Mouse (Mus musculus) lung, adult 2 months (tissue): ENCODE results near the gene Gsta3. TPM values are rescaled to one million over a fixed set of nuclear protein-coding genes. Genes with fewer than 3 reads are reported as not detected.
"Not testable (repeated sequence)": the region's sequence is repeated elsewhere in the genome, so short reads cannot be mapped to it uniquely, and the experiment has no call there.

Experiments
- DNase-seq: peaks from one replicate; pipeline ENCODE4 v3.0.0; 2022
- H3K4me1 ChIP-seq: fragments of 200-500 bp; 2 replicates; pipeline ENCODE4 v1.6.1; 2011; ENCODE audit warnings: low read length; ENCODE audit not compliant: control insufficient read depth, insufficient read depth
- H3K4me3 ChIP-seq: fragments of 200-500 bp; replicated peaks from 2 replicates; pipeline ENCODE3; 2011; ENCODE audit warnings: low read depth, mild to moderate bottlenecking, control low read depth, low read length; ENCODE audit errors: extremely low read depth
- CTCF ChIP-seq: fragments of 200-500 bp; IDR thresholded peaks from 2 replicates; pipeline ENCODE4 v1.5.1; 2011; ENCODE audit warnings: mild to moderate bottlenecking, low read length, control low read depth; ENCODE audit not compliant: insufficient read depth
- POLR2A ChIP-seq: fragments of 200-500 bp; IDR thresholded peaks from 2 replicates; pipeline ENCODE4 v1.6.1; 2011; ENCODE audit warnings: low read depth, mild to moderate bottlenecking, control low read depth, low read length, borderline replicate concordance; ENCODE audit errors: extremely low read depth
- WGBS: fragments of 180-500 bp; shearing (Covaris S2); methylation state at CpG from one replicate; pipeline ENCODE4 v1.1.7; 2018; 5-methylcytosine and 5-hydroxymethylcytosine counted together
- polyA plus RNA-seq: library from polyadenylated mRNA; depleted of rRNA; stranded (reverse); fragments of >200 nt; gene quantifications from 2 replicates; pipeline ENCODE4 v1.2.3, GENCODE M21; 2012

Gsta3 gene
- polyA plus RNA-seq, 1 experiment = 70.6 TPM

DNA sequence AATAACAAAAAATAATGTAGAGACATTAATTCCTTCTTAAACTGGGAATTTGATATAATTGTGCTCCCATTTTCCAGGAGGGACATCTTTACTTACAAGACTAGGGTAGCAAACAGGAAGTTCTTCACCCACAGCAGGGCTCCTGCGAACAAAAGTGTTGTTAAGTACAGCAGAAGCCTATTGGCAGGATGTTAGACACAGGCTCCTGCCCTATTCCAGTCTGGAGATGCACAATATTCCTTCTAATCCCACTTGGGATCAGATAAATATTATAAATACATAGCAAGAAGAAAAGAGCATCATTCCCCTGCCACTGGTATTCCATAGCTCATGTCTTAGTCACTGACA is 12.9 kb downstream of the Gsta3 start:
- DNase-seq = no peak
- TF ChIP-seq CTCF = no peak
- WGBS = 55% methylated on average over 1 of the region's 1 CpGs
- Histone ChIP-seq H3K4me3 (no peak overlapping the region), H3K4me1 (no peaks in the 10 kb centered on the region)

DNA sequence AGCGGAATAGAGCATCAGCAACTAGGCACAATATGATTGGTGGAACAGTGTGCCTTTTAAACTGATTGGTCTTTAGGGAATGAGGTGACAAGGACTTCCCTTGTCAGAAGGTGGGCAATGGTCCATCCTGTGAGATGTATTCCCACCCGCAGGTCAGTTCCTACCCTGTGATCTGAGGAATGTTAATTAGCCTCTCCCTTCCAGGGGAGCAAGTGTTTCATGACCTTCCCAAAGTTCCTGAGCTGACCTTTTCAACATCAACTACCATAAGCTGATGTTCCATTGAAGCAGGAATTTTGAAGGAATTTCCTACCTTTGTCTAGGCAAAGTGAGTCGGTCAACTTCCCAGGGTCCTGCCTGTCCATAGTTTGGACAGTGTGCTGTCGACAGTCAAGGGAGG is 13.5 kb downstream of the Gsta3 start:
- WGBS = 60% methylated on average over 4 of the region's 4 CpGs
- TF ChIP-seq CTCF = no peak
- no peak for TF ChIP-seq POLR2A
- no peak for DNase-seq
- Histone ChIP-seq H3K4me1 (no peaks in the 10 kb centered on the region), H3K4me3 (no peak overlapping the region)

DNA sequence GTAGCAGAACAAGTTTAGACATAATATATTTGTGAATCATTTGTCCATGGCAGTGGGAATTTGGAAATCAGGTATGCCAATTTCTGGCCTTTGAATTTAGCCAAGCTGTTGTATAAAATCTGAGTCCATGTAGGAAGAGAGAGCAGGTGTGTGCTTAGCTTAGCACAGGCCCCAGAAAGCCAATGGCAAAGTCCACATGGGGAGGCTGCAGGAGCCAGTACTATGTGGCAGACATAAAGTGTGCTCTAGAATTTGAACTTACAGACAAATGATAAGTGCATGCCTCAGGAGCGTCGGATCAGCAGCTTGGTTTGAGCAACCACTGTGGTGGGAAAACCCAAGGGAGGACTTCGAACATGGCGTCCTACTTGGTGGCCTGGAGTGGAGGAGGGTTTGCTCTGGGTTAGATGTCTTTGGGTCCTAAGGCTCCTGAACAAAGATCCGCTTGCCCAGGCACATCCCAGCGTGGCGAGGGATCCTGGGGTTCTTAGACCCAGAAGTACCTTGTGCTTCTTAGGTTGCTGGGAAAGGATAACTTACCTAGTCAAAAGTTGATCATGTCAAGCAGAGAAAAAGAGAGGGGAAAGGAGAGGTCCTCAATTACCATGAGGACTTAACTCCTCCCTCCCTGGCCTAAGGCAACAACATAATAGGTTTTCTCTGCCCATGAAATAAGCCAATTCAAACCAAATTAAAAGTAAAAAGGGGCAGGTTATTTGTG is 15.4 kb downstream of the Gsta3 start:
- TF ChIP-seq CTCF (no peak), POLR2A (no peak)
- DNase-seq = no peak
- 91% methylated on average over 7 of the region's 7 CpGs for WGBS
- Histone ChIP-seq H3K4me1 (no peaks in the 10 kb centered on the region), H3K4me3 (no peak overlapping the region)

DNA sequence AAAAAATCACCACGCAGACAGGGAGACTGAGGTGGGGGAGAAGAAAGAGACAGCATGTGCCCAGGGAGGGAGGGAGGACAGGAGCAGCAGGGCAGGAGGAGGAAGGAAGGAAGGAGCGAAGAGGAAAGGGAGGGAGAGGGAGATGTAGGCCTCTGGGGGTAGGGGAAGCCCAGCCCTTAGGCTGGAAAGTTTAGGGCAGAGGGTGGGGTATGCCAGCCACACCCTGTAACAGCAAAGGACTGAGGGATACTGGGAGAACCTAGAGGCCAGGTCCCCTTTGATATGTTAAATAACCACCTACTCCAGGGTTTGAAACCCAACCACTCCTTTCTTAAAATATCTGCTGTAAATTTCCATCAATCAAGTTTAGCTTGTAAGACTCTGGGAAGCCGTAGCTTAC is 16.0 kb downstream of the Gsta3 start:
- WGBS = 63% methylated on average over 3 of the region's 3 CpGs
- no peak for DNase-seq
- Histone ChIP-seq H3K4me3 (no peak overlapping the region), H3K4me1 (no peaks in the 10 kb centered on the region)
- TF ChIP-seq CTCF (no peak), POLR2A (no peak)

DNA sequence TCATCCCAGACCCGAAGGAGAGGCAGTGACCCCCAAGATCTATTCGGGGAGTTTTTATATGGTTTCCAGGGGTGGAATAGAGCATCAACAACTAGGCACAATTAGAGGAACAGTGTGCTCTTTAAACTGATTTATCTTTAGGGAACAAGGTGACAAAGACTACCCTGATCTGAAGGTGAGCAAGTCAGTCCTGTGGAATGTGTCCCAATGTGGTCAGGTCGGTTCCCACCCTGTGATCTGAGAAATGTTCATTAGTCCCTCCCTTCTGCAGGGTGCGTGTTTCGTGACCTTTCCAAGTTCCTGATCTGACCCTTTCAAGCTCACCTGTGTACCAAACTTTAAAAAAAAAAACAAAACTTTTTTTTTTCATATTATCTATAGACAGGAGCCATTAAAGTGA is 16.5 kb downstream of the Gsta3 start:
- TF ChIP-seq POLR2A (no peak), CTCF (no peak)
- 74% methylated on average over 5 of the region's 5 CpGs for WGBS
- no peaks in the 10 kb centered on the region for H3K4me1 ChIP-seq
- no peak overlapping the region for H3K4me3 ChIP-seq
- no peak for DNase-seq

DNA sequence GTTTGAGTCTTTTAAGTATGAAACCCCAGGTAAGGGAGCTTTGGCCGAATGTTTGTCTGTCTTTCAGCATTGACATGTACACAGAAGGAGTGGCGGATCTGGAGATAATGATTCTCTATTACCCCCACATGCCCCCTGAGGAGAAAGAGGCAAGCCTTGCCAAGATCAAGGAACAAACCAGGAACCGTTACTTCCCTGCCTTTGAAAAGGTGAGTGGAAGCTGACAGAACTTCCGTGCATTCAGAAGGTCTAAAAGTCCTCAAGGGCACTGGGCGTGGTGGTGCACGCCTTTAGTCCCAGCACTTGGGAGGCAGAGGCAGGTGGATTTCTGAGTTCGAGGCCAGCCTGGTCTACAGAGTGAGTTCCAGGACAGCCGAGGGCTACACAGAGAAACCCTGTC is 19.6 kb downstream of the Gsta3 start:
- DNase-seq, H3K4me3 ChIP-seq, H3K4me1 ChIP-seq: not testable (repeated sequence)
- WGBS = 88% methylated on average over 8 of the region's 8 CpGs

DNA sequence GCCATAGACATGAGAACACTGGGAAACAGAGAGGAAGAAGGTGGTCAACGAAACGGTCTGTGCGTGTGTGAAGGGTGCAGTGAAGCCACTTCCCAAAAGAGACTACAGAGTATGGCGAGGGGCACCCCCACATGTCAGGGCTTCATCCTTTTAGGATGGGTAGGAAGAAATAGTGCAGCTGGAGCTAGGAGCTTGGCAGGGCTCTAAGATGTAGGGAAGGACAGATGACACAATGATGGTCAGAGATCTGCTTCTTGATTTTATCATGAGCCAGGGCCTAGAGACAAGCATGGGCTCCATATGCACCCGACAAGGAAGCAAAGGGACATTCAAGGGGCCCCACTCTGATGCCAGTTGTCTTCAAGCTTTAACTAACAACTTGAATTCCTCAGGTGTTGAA is 22.0 kb downstream of the Gsta3 start:
- 83% methylated on average over 5 of the region's 5 CpGs for whole genome bisulfite sequencing
- no peaks in the 10 kb centered on the region for H3K4me1 ChIP-seq
- no peak for DNase-seq

DNA sequence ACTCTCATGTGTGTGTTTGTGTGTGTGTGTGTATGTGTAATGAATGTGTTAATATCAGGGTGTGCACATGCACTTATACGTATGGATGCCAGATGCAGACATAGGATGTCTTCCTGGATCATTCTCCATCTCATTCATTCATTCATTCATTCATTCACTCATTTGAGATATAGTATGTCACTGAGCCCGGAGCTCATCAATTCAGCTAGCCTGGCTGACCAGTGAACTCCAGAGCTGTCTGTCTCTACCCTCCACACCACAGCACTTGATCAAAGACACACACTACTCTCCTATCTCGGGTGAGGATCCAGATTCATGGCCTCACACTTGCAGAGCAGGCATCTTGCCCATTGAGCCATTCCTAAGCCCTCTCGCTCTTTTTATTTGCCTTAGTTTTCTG is 23.6 kb downstream of the Gsta3 start:
- whole genome bisulfite sequencing = 76% methylated on average over 4 of the region's 4 CpGs
- no peak for TF ChIP-seq POLR2A
- TF ChIP-seq CTCF = no peak
- Histone ChIP-seq H3K4me1 (no peaks in the 10 kb centered on the region), H3K4me3 (no peak overlapping the region)
- no peak for DNase-seq

More for the DNA sequence above, 22.0 kb downstream of the Gsta3 start:
- no peak for TF ChIP-seq POLR2A
- no peak overlapping the region for H3K4me3 ChIP-seq

DNA sequence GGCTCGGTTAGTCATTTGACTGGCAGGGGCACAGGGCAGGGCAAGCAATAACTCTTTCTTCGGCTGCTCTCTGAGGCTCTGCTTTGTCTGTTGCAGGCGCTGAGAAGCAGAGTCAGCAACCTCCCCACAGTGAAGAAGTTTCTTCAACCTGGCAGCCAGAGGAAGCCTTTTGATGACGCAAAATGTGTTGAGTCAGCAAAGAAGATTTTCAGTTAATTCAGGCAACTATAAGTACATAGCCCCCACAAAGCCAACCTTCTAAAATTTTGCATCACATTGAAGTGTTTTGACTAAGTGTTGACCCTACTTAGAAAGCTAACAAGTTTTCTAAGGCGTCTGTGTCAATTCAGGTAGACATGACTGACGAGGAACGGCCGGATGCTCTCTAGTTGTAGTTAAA is 24.4 kb downstream of the Gsta3 start:
- DNase-seq = no peak
- Histone ChIP-seq H3K4me3 (no peak overlapping the region), H3K4me1 (no peaks in the 10 kb centered on the region)
- 79% methylated on average over 8 of the region's 8 CpGs for whole genome bisulfite sequencing
- no peak for TF ChIP-seq CTCF
- no peak for TF ChIP-seq POLR2A

DNA sequence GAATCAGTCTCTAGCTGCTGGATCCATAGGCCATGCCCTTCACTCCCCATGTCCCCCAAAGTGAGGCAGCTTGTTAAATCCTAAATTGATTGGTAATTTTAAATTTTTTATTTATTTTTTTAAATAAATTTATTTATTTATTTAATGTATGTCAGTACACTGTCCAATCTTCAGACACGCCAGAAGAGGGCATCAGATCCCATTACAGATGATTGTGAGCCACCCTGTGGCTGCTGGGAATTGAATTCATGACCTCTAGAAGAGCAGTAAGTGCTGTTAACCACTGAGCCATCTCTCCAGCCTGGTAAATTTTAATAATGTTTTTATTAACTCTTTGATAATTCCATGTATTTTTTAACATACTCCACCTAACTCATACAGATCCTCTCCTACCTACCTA is 26.4 kb downstream of the Gsta3 start:
- TF ChIP-seq CTCF (no peak), POLR2A (no peak)
- no peak for DNase-seq
- WGBS = 85% methylated on average over 1 of the region's 1 CpGs
- no peaks in the 10 kb centered on the region for H3K4me1 ChIP-seq
- no peak overlapping the region for H3K4me3 ChIP-seq

DNA sequence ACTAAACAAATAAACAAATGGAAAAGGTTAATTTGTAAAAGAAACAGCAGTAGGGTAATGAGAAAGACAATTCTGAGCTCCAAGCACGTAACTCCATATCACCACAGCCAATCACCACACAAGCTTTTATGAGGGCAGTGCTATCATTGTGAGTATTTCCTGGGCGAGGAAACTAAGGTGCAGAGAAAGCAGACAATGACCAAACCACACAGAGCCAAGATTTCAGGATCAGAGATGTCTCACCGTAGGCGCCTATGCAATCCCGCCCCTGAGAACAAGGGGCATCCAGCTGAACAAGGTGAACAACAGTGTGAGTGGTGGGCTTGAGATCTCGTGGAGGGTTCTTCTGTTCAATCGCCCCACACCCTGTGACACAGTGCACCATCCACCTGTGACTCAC is 27.1 kb downstream of the Gsta3 start:
- not testable (repeated sequence) for H3K4me3 ChIP-seq, H3K4me1 ChIP-seq, DNase-seq
- 85% methylated on average over 7 of the region's 7 CpGs for WGBS
